Mouse (Mus musculus): ENCODE measurements around the gene Ugt1a6b. TPM values are rescaled to one million over a fixed set of nuclear protein-coding genes. Genes with fewer than 3 reads are reported as not detected.

The Ugt1a6b gene
- polyA plus RNA-seq, 2 experiments from 2014 or later, result not detected

- ATAC-seq, result no peak
Measured at GRCm38 (mm10) chr1:88264237-88264868, 161.3 kb downstream of the Ugt1a6b start.

GRCm38 (mm10) chr1:88264869-88265240 lies 161.8 kb downstream of the Ugt1a6b start:
- no peak for ATAC-seq

- no peak for ATAC-seq
Measured at GRCm38 (mm10) chr1:88266123-88266522, 163.1 kb downstream of the Ugt1a6b start.

- no peak for ATAC-seq
Measured at GRCm38 (mm10) chr1:88267489-88267888, 164.4 kb downstream of the Ugt1a6b start.

- ATAC-seq, result no peak
Measured at GRCm38 (mm10) chr1:88268070-88268469, 165.0 kb downstream of the Ugt1a6b start.

Other genes starting within 250 kb of the Ugt1a6b start
- 10 to 100 TPM; 38.7 to 57.0 TPM for gene Dgkd, start 250.0 kb upstream of the Ugt1a6b start, polyA plus RNA-seq (2017; shearing (Covaris generic))
- gene Usp40, start 94.7 kb upstream of the Ugt1a6b start, polyA plus RNA-seq (2017; shearing (Covaris generic)), result 10 to 100 TPM; 24.5 to 28.5 TPM
- not detected for gene Ugt1a10, start 47.9 kb upstream of the Ugt1a6b start, polyA plus RNA-seq (2017; shearing (Covaris generic))
- gene Ugt1a9, start 32.5 kb upstream of the Ugt1a6b start, polyA plus RNA-seq (2017; shearing (Covaris generic)), result not detected
- not detected for gene Ugt1a8, start 15.4 kb upstream of the Ugt1a6b start, polyA plus RNA-seq (2017; shearing (Covaris generic))
- gene Ugt1a7c, start 8.2 kb upstream of the Ugt1a6b start, polyA plus RNA-seq (2017; shearing (Covaris generic)), result 1 to 10 TPM in 1 of 2 experiments, under 1 TPM in 1; 0.56 to 1.2 TPM
- under 1 TPM; 0.13 to 0.75 TPM for gene Ugt1a6a, start 31.6 kb downstream of the Ugt1a6b start, polyA plus RNA-seq (2017; shearing (Covaris generic))
- not detected for gene Ugt1a5, start 62.8 kb downstream of the Ugt1a6b start, polyA plus RNA-seq (2017; shearing (Covaris generic))
- not detected for gene Ugt1a2, start 97.3 kb downstream of the Ugt1a6b start, polyA plus RNA-seq (2017; shearing (Covaris generic))
- gene Dnajb3, start 102.5 kb downstream of the Ugt1a6b start, polyA plus RNA-seq (2017; shearing (Covaris generic)), result under 1 TPM; 0.63 to 0.73 TPM
- gene Ugt1a1, start 108.7 kb downstream of the Ugt1a6b start, polyA plus RNA-seq (2017; shearing (Covaris generic)), result not detected
- 1 to 10 TPM; 1.4 to 1.6 TPM for gene Mroh2a, start 123.7 kb downstream of the Ugt1a6b start, polyA plus RNA-seq (2017; shearing (Covaris generic))
- gene Hjurp, start 174.4 kb downstream of the Ugt1a6b start, polyA plus RNA-seq (2017; shearing (Covaris generic)), result 10 to 100 TPM; 56.6 to 72.9 TPM
- not detected for gene Trpm8, start 174.4 kb downstream of the Ugt1a6b start, polyA plus RNA-seq (2017; shearing (Covaris generic))

Measured in CD4-positive, CD25-positive, alpha-beta regulatory T cell, adult 4 months (primary cell).